Mouse (Mus musculus) bone marrow macrophage, adult 2 months (primary cell): ENCODE data around the gene Ica1. TPM values are rescaled to one million over a fixed set of nuclear protein-coding genes. Genes with fewer than 3 reads are reported as not detected.

ENCODE experiments used
- H3K27ac ChIP-seq: 2 replicates; pipeline ENCODE4 v1.5.1; 2012; ENCODE audit warnings: low read depth, low read length; ENCODE audit not compliant: insufficient read depth
- H3K4me1 ChIP-seq: 2 replicates; pipeline ENCODE4 v1.6.1; 2012; ENCODE audit warnings: low read length; ENCODE audit not compliant: control insufficient read depth, insufficient read depth
- H3K4me3 ChIP-seq: 2 replicates; pipeline ENCODE4 v1.5.1; 2012; ENCODE audit warnings: mild to moderate bottlenecking, low read length, moderate library complexity; ENCODE audit not compliant: insufficient read depth
- CTCF ChIP-seq: IDR thresholded peaks from 2 replicates; pipeline ENCODE4 v1.5.1; 2012; ENCODE audit warnings: low read depth, mild to moderate bottlenecking, low read length, moderate library complexity
- POLR2A ChIP-seq: IDR thresholded peaks from 2 replicates; pipeline ENCODE4 v1.6.1; 2012; ENCODE audit warnings: mild to moderate bottlenecking, low read depth, low read length, borderline replicate concordance
- polyA plus RNA-seq: library from polyadenylated mRNA; stranded (reverse); fragments of >200 nt; gene quantifications from 2 replicates; pipeline ENCODE4 v1.2.4, GENCODE M21; 2012; ENCODE audit not compliant: missing spikeins, insufficient read depth, insufficient read length

The Ica1 gene
- polyA plus RNA-seq, 1 experiment = 2.0 TPM

GRCm38 (mm10) chr6:8693926-8694635, 84.2 kb downstream of the Ica1 start:
- Histone ChIP-seq H3K4me1 (peaks cover 13% of the 10 kb centered on the region), H3K4me3 (no peak overlapping the region), H3K27ac (no peak overlapping the region)
- no peak for TF ChIP-seq POLR2A
- TF ChIP-seq CTCF = no peak

GRCm38 (mm10) chr6:8693141-8693881, 85.0 kb downstream of the Ica1 start:
- Histone ChIP-seq H3K27ac (no peak overlapping the region), H3K4me1 (peaks cover 13% of the 10 kb centered on the region), H3K4me3 (no peak overlapping the region)
- TF ChIP-seq CTCF (no peak), POLR2A (no peak)

- TF ChIP-seq POLR2A (no peak), CTCF (no peak)
- peaks cover 25% of the 10 kb centered on the region for H3K4me1 ChIP-seq
- H3K4me3 ChIP-seq = no peak overlapping the region
- H3K27ac ChIP-seq = peak overlapping the region; percentile 79
These were observed 86.9 kb downstream of the Ica1 start for GRCm38 (mm10) chr6:8691199-8691975.

GRCm38 (mm10) chr6:8690441-8690840, 87.8 kb downstream of the Ica1 start:
- no peak for TF ChIP-seq CTCF
- no peak for TF ChIP-seq POLR2A
- Histone ChIP-seq H3K4me3 (no peak overlapping the region), H3K4me1 (peaks cover 34% of the 10 kb centered on the region), H3K27ac (no peak overlapping the region)

- H3K4me1 ChIP-seq = peaks cover 39% of the 10 kb centered on the region
- H3K27ac ChIP-seq = peak overlapping the region; percentile 89
- TF ChIP-seq CTCF = no peak
- no peak for TF ChIP-seq POLR2A
- H3K4me3 ChIP-seq = peak overlapping the region; percentile 51
These were observed 91.4 kb downstream of the Ica1 start for GRCm38 (mm10) chr6:8686678-8687580.

GRCm38 (mm10) chr6:8683379-8683778, 94.9 kb downstream of the Ica1 start:
- H3K4me1 ChIP-seq = peaks cover 26% of the 10 kb centered on the region
- no peak overlapping the region for H3K27ac ChIP-seq
- TF ChIP-seq POLR2A (no peak), CTCF (no peak)
- H3K4me3 ChIP-seq = no peak overlapping the region

GRCm38 (mm10) chr6:8680931-8681330, 97.4 kb downstream of the Ica1 start:
- Histone ChIP-seq H3K27ac (no peak overlapping the region), H3K4me3 (no peak overlapping the region), H3K4me1 (peaks cover 9% of the 10 kb centered on the region)
- TF ChIP-seq POLR2A (no peak), CTCF (no peak)

- Histone ChIP-seq H3K4me3 (no peak overlapping the region), H3K27ac (no peak overlapping the region), H3K4me1 (no peaks in the 10 kb centered on the region)
- no peak for TF ChIP-seq CTCF
- TF ChIP-seq POLR2A = no peak
These were observed 105.3 kb downstream of the Ica1 start for GRCm38 (mm10) chr6:8673013-8673412.

- TF ChIP-seq POLR2A (no peak), CTCF (no peak)
- no peaks in the 10 kb centered on the region for H3K4me1 ChIP-seq
- no peak overlapping the region for H3K27ac ChIP-seq
- no peak overlapping the region for H3K4me3 ChIP-seq
These were observed 108.9 kb downstream of the Ica1 start for GRCm38 (mm10) chr6:8669343-8669742.
